Mouse (Mus musculus): Measurements from ENCODE around the gene Sorl1.

- TF ChIP-seq CTCF (IDR thresholded peaks at IDR 0.05; ENCODE audit: low read depth, low read length), result no peak
- TF ChIP-seq POLR2A (IDR thresholded peaks at IDR 0.05; ENCODE audit: borderline replicate concordance, low read depth, low read length), result no peak
Measured at GRCm38 (mm10) chr9:42056591-42056990, 67.5 kb downstream of the Sorl1 start.

Data from bone marrow macrophage, adult 2 months (primary cell).